Mouse (Mus musculus): ENCODE measurements around the gene Lrfn1.
"Not testable (repeated sequence)": the region's sequence is repeated elsewhere in the genome, so short reads cannot be mapped to it uniquely, and the experiment has no call there.

DNA sequence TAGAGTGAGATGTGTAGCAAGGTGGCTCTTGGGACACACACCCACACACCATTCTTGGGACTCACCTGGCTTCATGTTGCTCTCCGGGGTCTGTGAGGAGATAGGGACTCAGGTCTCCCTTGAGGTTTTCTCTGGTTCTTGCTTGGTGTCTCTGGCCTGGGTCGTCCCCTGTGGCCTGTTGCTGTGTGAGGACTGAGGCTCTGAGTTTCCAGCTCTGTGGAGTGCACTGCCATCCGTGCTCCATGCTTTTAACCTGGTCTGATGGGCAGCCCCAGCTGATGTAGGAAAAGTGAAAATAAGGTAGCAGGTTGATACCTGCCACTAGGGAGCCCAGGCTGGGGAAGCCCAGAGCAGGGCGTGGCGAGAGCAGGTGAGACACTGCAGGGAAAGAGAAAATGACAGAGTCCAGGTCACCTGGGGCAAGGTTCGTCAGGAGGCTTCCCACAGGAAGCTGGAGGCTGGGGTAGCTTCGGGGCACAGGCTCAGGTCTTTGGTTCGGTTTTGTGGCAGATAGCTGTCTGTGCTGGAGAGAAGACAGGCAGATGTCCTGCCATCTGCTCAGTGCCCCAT, 58.7 kb downstream of the Lrfn1 start, which contains the start of gene Ifnl2:
- not testable (repeated sequence) for TF ChIP-seq CTCF, EP300 (IDR thresholded peaks at IDR 0.05; ENCODE audit: low read depth)
